Mouse (Mus musculus): ENCODE data around the gene Fam13a.

Fam13a gene

GRCm38 (mm10) chr6:58882271-58882670, 142.1 kb downstream of the Fam13a start:
- DNase-seq (ENCODE audit: low spot score): no peak
